Mouse (Mus musculus) erythroblast, embryonic 14.5 days (primary cell): ENCODE results near the gene Pno1.

Experiments
- GATA1 ChIP-seq: IDR thresholded peaks from 2 replicates; pipeline ENCODE4 v1.6.1; 2012; ENCODE audit warnings: low read length, inconsistent platforms, mixed read lengths
- TAL1 ChIP-seq: IDR thresholded peaks from 3 replicates; pipeline ENCODE4 v1.6.1; 2012; ENCODE audit warnings: low read length, inconsistent platforms, mixed read lengths

- TF ChIP-seq TAL1 (no peak), GATA1 (no peak)
Measured at GRCm38 (mm10) chr11:17200936-17201335, 10.4 kb downstream of the Pno1 start.
